Mouse (Mus musculus): ENCODE results near the gene Efnb3. TPM values are rescaled to one million over a fixed set of nuclear protein-coding genes. Genes with fewer than 3 reads are reported as not detected.

Gene Efnb3
- polyA plus RNA-seq, 2 experiments from 2014 or later = 0.27 to 0.37 TPM

GRCm38 (mm10) chr11:69582230-69582805, 22.3 kb upstream of the Efnb3 start:
- ATAC-seq = no peak

GRCm38 (mm10) chr11:69581814-69582213, 21.8 kb upstream of the Efnb3 start:
- no peak for ATAC-seq

- peak; percentile 66 for ATAC-seq
These were observed 21.2 kb upstream of the Efnb3 start for GRCm38 (mm10) chr11:69581147-69581688.

- ATAC-seq = no peak
These were observed 20.7 kb upstream of the Efnb3 start for GRCm38 (mm10) chr11:69580572-69581146.

- peak; percentile 64 for ATAC-seq
These were observed 20.1 kb upstream of the Efnb3 start, which contains the start of the genes Wrap53 and Trp53 for GRCm38 (mm10) chr11:69580091-69580514. TSS of gene Wrap53 (minus strand) at chr11:69580255. TSS of gene Trp53 (plus strand) at chr11:69580359.

GRCm38 (mm10) chr11:69579128-69580017, 19.4 kb upstream of the Efnb3 start:
- peak; percentile 64 for ATAC-seq

- no peak for ATAC-seq
These were observed 18.3 kb upstream of the Efnb3 start for GRCm38 (mm10) chr11:69578301-69578700.

GRCm38 (mm10) chr11:69576307-69576706, 16.3 kb upstream of the Efnb3 start:
- ATAC-seq = no peak

- ATAC-seq = no peak
These were observed 15.2 kb upstream of the Efnb3 start for GRCm38 (mm10) chr11:69575220-69575619.

GRCm38 (mm10) chr11:69565131-69565530, 5.1 kb upstream of the Efnb3 start:
- ATAC-seq = no peak

GRCm38 (mm10) chr11:69564391-69564790, 4.4 kb upstream of the Efnb3 start:
- ATAC-seq = no peak

- ATAC-seq = no peak
These were observed 3.4 kb upstream of the Efnb3 start for GRCm38 (mm10) chr11:69563373-69563772.

- ATAC-seq = no peak
These were observed 1.2 kb upstream of the Efnb3 start for GRCm38 (mm10) chr11:69560896-69561854.

GRCm38 (mm10) chr11:69559183-69559582, 822 bp downstream of the Efnb3 start:
- no peak for ATAC-seq

GRCm38 (mm10) chr11:69558756-69559155, 1.2 kb downstream of the Efnb3 start:
- ATAC-seq = no peak

- ATAC-seq = no peak
These were observed 2.5 kb downstream of the Efnb3 start for GRCm38 (mm10) chr11:69557381-69557958.

GRCm38 (mm10) chr11:69554539-69555140, 5.4 kb downstream of the Efnb3 start:
- no peak for ATAC-seq

- ATAC-seq = no peak
These were observed 6.7 kb downstream of the Efnb3 start for GRCm38 (mm10) chr11:69553341-69553721.

GRCm38 (mm10) chr11:69552622-69553340, 7.2 kb downstream of the Efnb3 start:
- ATAC-seq = no peak

GRCm38 (mm10) chr11:69551310-69551709, 8.7 kb downstream of the Efnb3 start:
- no peak for ATAC-seq

Measured in CD4-positive, CD25-positive, alpha-beta regulatory T cell, adult 4 months (primary cell).